Mouse (Mus musculus): ENCODE data around the gene Rdh1. TPM values are rescaled to one million over a fixed set of nuclear protein-coding genes. Genes with fewer than 3 reads are reported as not detected.

The Rdh1 gene
- 6.2 TPM for polyA plus RNA-seq (2014; fragmentation: Illumina TruSeq; extraction: RNeasy Lipid Tissue Mini Kit (QIAGEN cat#74804); ENCODE audit: low read depth, low replicate concordance)

GRCm38 (mm10) chr10:127759181-127760110 is at the start of gene Rdh1, which contains the start of gene Rdh16f1:
Rdh1 (plus strand) TSS chr10:127759721.
Rdh16f1 (plus strand) TSS chr10:127759787.

GRCm38 (mm10) chr10:127724178-127724577 is 35.3 kb upstream of the Rdh1 start, which contains the start of gene Tac2:
Tac2 (plus strand) TSS chr10:127724478.

GRCm38 (mm10) chr10:127739083-127739660 is 20.3 kb upstream of the Rdh1 start, which contains the start of gene Zbtb39:
Zbtb39 (plus strand) TSS chr10:127739538.

GRCm38 (mm10) chr10:127751548-127751947 is 8.0 kb upstream of the Rdh1 start, which contains the start of gene Gpr182:
Gpr182 (minus strand) TSS chr10:127751732.

GRCm38 (mm10) chr10:127776011-127776410 is 16.5 kb downstream of the Rdh1 start, which contains the start of gene Rdh9:
Rdh9 (plus strand) TSS chr10:127776386.

GRCm38 (mm10) chr10:127800891-127801290 is 41.4 kb downstream of the Rdh1 start, which contains the start of gene Rdh16:
Rdh16 (plus strand) TSS chr10:127801152.

Other genes with a start within 250 kb of the Rdh1 start
- 2.6 TPM for gene Ndufa4l2, start 244.8 kb upstream of the Rdh1 start, polyA plus RNA-seq (2014; fragmentation: Illumina TruSeq; extraction: RNeasy Lipid Tissue Mini Kit (QIAGEN cat#74804); ENCODE audit: low read depth, low replicate concordance)
- gene Shmt2, start 237.3 kb upstream of the Rdh1 start, polyA plus RNA-seq (2014; fragmentation: Illumina TruSeq; extraction: RNeasy Lipid Tissue Mini Kit (QIAGEN cat#74804); ENCODE audit: low read depth, low replicate concordance), result 2.1 TPM
- gene Nxph4, start 225.2 kb upstream of the Rdh1 start, polyA plus RNA-seq (2014; fragmentation: Illumina TruSeq; extraction: RNeasy Lipid Tissue Mini Kit (QIAGEN cat#74804); ENCODE audit: low read depth, low replicate concordance), result not detected
- 6.5 TPM for gene Lrp1, start 138.6 kb upstream of the Rdh1 start, polyA plus RNA-seq (2014; fragmentation: Illumina TruSeq; extraction: RNeasy Lipid Tissue Mini Kit (QIAGEN cat#74804); ENCODE audit: low read depth, low replicate concordance)
- gene Stat6, start 116.7 kb upstream of the Rdh1 start, polyA plus RNA-seq (2014; fragmentation: Illumina TruSeq; extraction: RNeasy Lipid Tissue Mini Kit (QIAGEN cat#74804); ENCODE audit: low read depth, low replicate concordance), result 42.6 TPM
- 12.3 TPM for gene Nemp1, start 92.8 kb upstream of the Rdh1 start, polyA plus RNA-seq (2014; fragmentation: Illumina TruSeq; extraction: RNeasy Lipid Tissue Mini Kit (QIAGEN cat#74804); ENCODE audit: low read depth, low replicate concordance)
- gene Nab2, start 91.2 kb upstream of the Rdh1 start, polyA plus RNA-seq (2014; fragmentation: Illumina TruSeq; extraction: RNeasy Lipid Tissue Mini Kit (QIAGEN cat#74804); ENCODE audit: low read depth, low replicate concordance), result 3.4 TPM
- gene Myo1a, start 54.6 kb upstream of the Rdh1 start, polyA plus RNA-seq (2014; fragmentation: Illumina TruSeq; extraction: RNeasy Lipid Tissue Mini Kit (QIAGEN cat#74804); ENCODE audit: low read depth, low replicate concordance), result 0.41 TPM
- gene Tac2, start 35.2 kb upstream of the Rdh1 start, polyA plus RNA-seq (2014; fragmentation: Illumina TruSeq; extraction: RNeasy Lipid Tissue Mini Kit (QIAGEN cat#74804); ENCODE audit: low read depth, low replicate concordance), result not detected
- gene Zbtb39, start 20.2 kb upstream of the Rdh1 start, polyA plus RNA-seq (2014; fragmentation: Illumina TruSeq; extraction: RNeasy Lipid Tissue Mini Kit (QIAGEN cat#74804); ENCODE audit: low read depth, low replicate concordance), result 3.3 TPM
- gene Gpr182, start 8.0 kb upstream of the Rdh1 start, polyA plus RNA-seq (2014; fragmentation: Illumina TruSeq; extraction: RNeasy Lipid Tissue Mini Kit (QIAGEN cat#74804); ENCODE audit: low read depth, low replicate concordance), result 2.9 TPM
- not detected for gene Rdh16f1, start 66 bp downstream of the Rdh1 start, polyA plus RNA-seq (2014; fragmentation: Illumina TruSeq; extraction: RNeasy Lipid Tissue Mini Kit (QIAGEN cat#74804); ENCODE audit: low read depth, low replicate concordance)
- gene Rdh9, start 16.7 kb downstream of the Rdh1 start, polyA plus RNA-seq (2014; fragmentation: Illumina TruSeq; extraction: RNeasy Lipid Tissue Mini Kit (QIAGEN cat#74804); ENCODE audit: low read depth, low replicate concordance), result 5.9 TPM
- 0.29 TPM for gene Rdh16, start 41.4 kb downstream of the Rdh1 start, polyA plus RNA-seq (2014; fragmentation: Illumina TruSeq; extraction: RNeasy Lipid Tissue Mini Kit (QIAGEN cat#74804); ENCODE audit: low read depth, low replicate concordance)
- not detected for gene Rdh19, start 90.2 kb downstream of the Rdh1 start, polyA plus RNA-seq (2014; fragmentation: Illumina TruSeq; extraction: RNeasy Lipid Tissue Mini Kit (QIAGEN cat#74804); ENCODE audit: low read depth, low replicate concordance)
- not detected for gene Rdh16f2, start 106.8 kb downstream of the Rdh1 start, polyA plus RNA-seq (2014; fragmentation: Illumina TruSeq; extraction: RNeasy Lipid Tissue Mini Kit (QIAGEN cat#74804); ENCODE audit: low read depth, low replicate concordance)
- gene Rdh7, start 129.1 kb downstream of the Rdh1 start, polyA plus RNA-seq (2014; fragmentation: Illumina TruSeq; extraction: RNeasy Lipid Tissue Mini Kit (QIAGEN cat#74804); ENCODE audit: low read depth, low replicate concordance), result not detected
- 2.9 TPM for gene Sdr9c7, start 138.8 kb downstream of the Rdh1 start, polyA plus RNA-seq (2014; fragmentation: Illumina TruSeq; extraction: RNeasy Lipid Tissue Mini Kit (QIAGEN cat#74804); ENCODE audit: low read depth, low replicate concordance)
- not detected for gene Hsd17b6, start 247.9 kb downstream of the Rdh1 start, polyA plus RNA-seq (2014; fragmentation: Illumina TruSeq; extraction: RNeasy Lipid Tissue Mini Kit (QIAGEN cat#74804); ENCODE audit: low read depth, low replicate concordance)